Mouse (Mus musculus): ENCODE data around the gene Zic2. TPM values are rescaled to one million over a fixed set of nuclear protein-coding genes. Genes with fewer than 3 reads are reported as not detected.

Gene Zic2
- polyA plus RNA-seq, 1 experiment, result 11.9 TPM

- no peak overlapping the region for H3K4me3 ChIP-seq (ENCODE audit: insufficient read depth, low read length)
- peak overlapping the region; percentile 42; the same call in 1 of the 2 replicates for H3K27ac ChIP-seq (ENCODE audit: insufficient read depth, low read length)
- TF ChIP-seq POLR2A (IDR thresholded peaks at IDR 0.05; ENCODE audit: extremely low read depth, insufficient read depth, low read length), result no peak
- no peak for TF ChIP-seq CTCF (IDR thresholded peaks at IDR 0.05; ENCODE audit: extremely low read depth, insufficient read depth, low read length)
- H3K4me1 ChIP-seq (ENCODE audit: control insufficient read depth, insufficient read depth, low read length), result no peaks in the 10 kb centered on the region
These were observed 12.1 kb downstream of the Zic2 start for GRCm38 (mm10) chr14:122487366-122487765.

- no peak overlapping the region for H3K4me3 ChIP-seq (ENCODE audit: insufficient read depth, low read length)
- H3K4me1 ChIP-seq (ENCODE audit: control insufficient read depth, insufficient read depth, low read length), result no peaks in the 10 kb centered on the region
- TF ChIP-seq CTCF (IDR thresholded peaks at IDR 0.05; ENCODE audit: extremely low read depth, insufficient read depth, low read length) (no peak), POLR2A (IDR thresholded peaks at IDR 0.05; ENCODE audit: extremely low read depth, insufficient read depth, low read length) (no peak)
- peak overlapping the region; percentile 23; the same call in 1 of the 2 replicates for H3K27ac ChIP-seq (ENCODE audit: insufficient read depth, low read length)
These were observed 13.8 kb downstream of the Zic2 start for GRCm38 (mm10) chr14:122489041-122489440.

GRCm38 (mm10) chr14:122489686-122490414 is 14.6 kb downstream of the Zic2 start:
- Histone ChIP-seq H3K4me3 (ENCODE audit: insufficient read depth, low read length) (no peak overlapping the region; the same call in 1 of the 2 replicates), H3K27ac (ENCODE audit: insufficient read depth, low read length) (peak overlapping the region; percentile 54)

GRCm38 (mm10) chr14:122490441-122491328 is 15.4 kb downstream of the Zic2 start, which contains the start of gene Gm10837:
TSS of gene Gm10837 (plus strand) at chr14:122490586.
- H3K27ac ChIP-seq (ENCODE audit: insufficient read depth, low read length), result peak within 1 kb of the TSS; percentile 54
- no peaks in the 10 kb centered on the region for H3K4me1 ChIP-seq (ENCODE audit: control insufficient read depth, insufficient read depth, low read length)
- peak within 1 kb of the TSS; percentile 23 for H3K4me3 ChIP-seq (ENCODE audit: insufficient read depth, low read length)
- TF ChIP-seq POLR2A (IDR thresholded peaks at IDR 0.05; ENCODE audit: extremely low read depth, insufficient read depth, low read length), result no peak
- TF ChIP-seq CTCF (IDR thresholded peaks at IDR 0.05; ENCODE audit: extremely low read depth, insufficient read depth, low read length), result no peak

More at GRCm38 (mm10) chr14:122489686-122490414, 14.6 kb downstream of the Zic2 start:
- TF ChIP-seq CTCF (IDR thresholded peaks at IDR 0.05; ENCODE audit: extremely low read depth, insufficient read depth, low read length) (no peak), POLR2A (IDR thresholded peaks at IDR 0.05; ENCODE audit: extremely low read depth, insufficient read depth, low read length) (no peak)
- H3K4me1 ChIP-seq (ENCODE audit: control insufficient read depth, insufficient read depth, low read length), result no peaks in the 10 kb centered on the region

- H3K4me1 ChIP-seq (ENCODE audit: control insufficient read depth, insufficient read depth, low read length), result no peaks in the 10 kb centered on the region
- no peak overlapping the region for H3K4me3 ChIP-seq (ENCODE audit: insufficient read depth, low read length)
- TF ChIP-seq CTCF (IDR thresholded peaks at IDR 0.05; ENCODE audit: extremely low read depth, insufficient read depth, low read length), result no peak
- no peak overlapping the region for H3K27ac ChIP-seq (ENCODE audit: insufficient read depth, low read length)
These were observed 16.3 kb downstream of the Zic2 start for GRCm38 (mm10) chr14:122491521-122491920.

- TF ChIP-seq CTCF (IDR thresholded peaks at IDR 0.05; ENCODE audit: extremely low read depth, insufficient read depth, low read length), result no peak
- TF ChIP-seq POLR2A (IDR thresholded peaks at IDR 0.05; ENCODE audit: extremely low read depth, insufficient read depth, low read length), result no peak
- no peak overlapping the region for H3K4me3 ChIP-seq (ENCODE audit: insufficient read depth, low read length)
- H3K27ac ChIP-seq (ENCODE audit: insufficient read depth, low read length), result no peak overlapping the region
- H3K4me1 ChIP-seq (ENCODE audit: control insufficient read depth, insufficient read depth, low read length), result no peaks in the 10 kb centered on the region
These were observed 16.8 kb downstream of the Zic2 start for GRCm38 (mm10) chr14:122492015-122492414.

- Histone ChIP-seq H3K27ac (ENCODE audit: insufficient read depth, low read length) (no peak overlapping the region), H3K4me1 (ENCODE audit: control insufficient read depth, insufficient read depth, low read length) (no peaks in the 10 kb centered on the region), H3K4me3 (ENCODE audit: insufficient read depth, low read length) (no peak overlapping the region)
- peak; percentile 18; the same call in 1 of the 2 replicates for TF ChIP-seq CTCF (IDR thresholded peaks at IDR 0.05; ENCODE audit: extremely low read depth, insufficient read depth, low read length)
- TF ChIP-seq POLR2A (IDR thresholded peaks at IDR 0.05; ENCODE audit: extremely low read depth, insufficient read depth, low read length), result no peak
These were observed 33.8 kb downstream of the Zic2 start for GRCm38 (mm10) chr14:122509058-122509457.

- Histone ChIP-seq H3K4me3 (ENCODE audit: insufficient read depth, low read length) (no peak overlapping the region), H3K27ac (ENCODE audit: insufficient read depth, low read length) (no peak overlapping the region), H3K4me1 (ENCODE audit: control insufficient read depth, insufficient read depth, low read length) (no peaks in the 10 kb centered on the region)
- TF ChIP-seq CTCF (IDR thresholded peaks at IDR 0.05; ENCODE audit: extremely low read depth, insufficient read depth, low read length), result no peak
- no peak for TF ChIP-seq POLR2A (IDR thresholded peaks at IDR 0.05; ENCODE audit: extremely low read depth, insufficient read depth, low read length)
These were observed 36.3 kb downstream of the Zic2 start for GRCm38 (mm10) chr14:122511519-122511918.

GRCm38 (mm10) chr14:122513511-122514036 is 38.3 kb downstream of the Zic2 start:
- TF ChIP-seq POLR2A (IDR thresholded peaks at IDR 0.05; ENCODE audit: extremely low read depth, insufficient read depth, low read length), result no peak
- no peak for TF ChIP-seq CTCF (IDR thresholded peaks at IDR 0.05; ENCODE audit: extremely low read depth, insufficient read depth, low read length)
- H3K4me1 ChIP-seq (ENCODE audit: control insufficient read depth, insufficient read depth, low read length), result no peaks in the 10 kb centered on the region
- H3K27ac ChIP-seq (ENCODE audit: insufficient read depth, low read length), result no peak overlapping the region
- H3K4me3 ChIP-seq (ENCODE audit: insufficient read depth, low read length), result no peak overlapping the region

All from cortical plate, adult 2 months (tissue).